Mouse (Mus musculus): ENCODE data around the gene Rhag. TPM values are rescaled to one million over a fixed set of nuclear protein-coding genes. Genes with fewer than 3 reads are reported as not detected.
A peak's percentile ranks its signal among the peaks of the same experiment; 100 is the strongest.

The Rhag gene
- total RNA-seq, 2 experiments from 2014 or later: not detected

DNA sequence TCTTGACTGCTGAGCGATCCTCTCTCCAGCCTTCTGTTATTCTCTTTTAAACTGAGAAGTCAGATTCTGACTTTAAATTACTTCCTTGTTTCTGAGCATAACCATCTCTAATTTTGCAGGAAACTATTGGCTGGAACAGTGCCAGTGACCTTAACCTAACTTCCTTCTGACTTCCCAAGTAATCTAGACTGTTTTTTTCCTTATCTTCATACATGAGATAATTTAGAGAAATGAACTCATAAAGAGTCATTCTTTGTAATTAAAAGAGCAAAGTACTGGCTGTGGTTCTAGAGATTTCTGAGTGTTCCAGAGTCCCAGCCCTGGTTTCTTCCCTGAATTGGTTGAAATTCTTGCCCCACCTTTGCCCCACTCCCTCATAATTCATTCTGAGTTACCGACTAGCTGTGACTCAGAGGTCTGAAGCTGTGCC lies 62.7 kb downstream of the Rhag start:
- DNase-seq (ENCODE audit: low spot score in 2 of 2): no peak

DNA sequence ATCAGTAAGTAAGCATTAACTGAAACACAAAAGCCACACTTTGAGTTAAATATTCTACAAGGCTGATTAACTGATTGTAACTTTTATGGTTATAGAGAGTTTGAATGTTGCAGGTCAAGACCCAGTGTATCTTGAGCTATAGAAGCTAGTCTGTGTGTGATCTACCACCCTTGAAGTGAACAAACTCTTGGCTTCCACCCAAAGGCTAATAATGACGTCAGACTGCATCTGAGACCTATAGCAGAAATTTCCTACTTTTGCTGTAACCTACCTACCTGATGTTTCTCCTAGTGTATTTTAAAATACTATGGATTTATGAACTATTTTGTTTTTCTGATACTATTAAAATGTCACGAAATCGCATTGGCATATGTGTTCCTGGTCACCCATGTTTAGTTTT lies 63.8 kb downstream of the Rhag start:
- DNase-seq (ENCODE audit: low spot score in 2 of 2): no peak

GRCm38 (mm10) chr17:40875568-40875967 lies 64.6 kb downstream of the Rhag start:
- no peak for DNase-seq (ENCODE audit: low spot score in 2 of 2)

- no peak for DNase-seq (ENCODE audit: low spot score in 2 of 2)
Observed at GRCm38 (mm10) chr17:40877741-40878140, 66.8 kb downstream of the Rhag start.

GRCm38 (mm10) chr17:40879528-40879923 lies 68.6 kb downstream of the Rhag start:
- DNase-seq (ENCODE audit: low spot score in 2 of 2): no peak

DNA sequence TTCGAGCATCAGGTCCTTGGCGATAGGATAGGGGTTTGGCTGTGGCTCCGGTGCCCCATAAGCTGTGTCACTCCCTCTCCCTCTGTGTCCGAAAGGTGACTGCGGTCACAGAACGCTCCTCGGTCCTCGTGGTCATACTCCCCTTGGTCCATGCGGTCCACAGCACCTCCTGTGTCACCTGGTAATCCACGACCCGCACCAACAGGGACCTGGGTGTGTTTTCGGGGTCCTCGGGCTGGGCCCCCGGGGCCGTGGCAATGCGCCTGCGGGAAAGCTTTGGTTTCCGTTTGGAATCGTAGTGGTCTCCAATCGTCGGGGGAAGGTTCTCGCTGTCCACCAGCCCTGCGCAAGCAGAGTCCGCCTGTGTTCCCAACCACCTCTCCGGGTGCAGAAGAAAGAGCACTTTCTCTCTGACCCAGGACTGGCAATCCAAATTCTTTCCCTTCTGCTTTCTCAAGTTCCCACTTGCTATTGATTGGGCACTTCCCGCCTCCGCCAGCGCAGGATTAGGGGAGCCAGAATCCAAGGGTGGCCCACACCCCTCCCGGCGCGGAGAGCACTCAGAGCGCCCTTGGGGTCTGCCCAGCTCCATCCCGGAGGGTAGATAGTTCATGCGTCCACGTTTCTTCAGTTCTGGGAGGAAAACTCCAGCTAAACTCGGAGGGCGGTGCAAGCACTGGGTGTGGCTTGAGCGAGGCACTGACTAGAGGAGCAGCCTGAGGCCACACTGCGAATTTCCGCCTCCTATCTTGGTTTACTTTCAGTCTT lies 69.2 kb downstream of the Rhag start, which contains the start of gene 9130008F23Rik:
Gene 9130008F23Rik, minus strand, starts transcription at position 636 of the 768 bp plus-strand sequence.
- peak; percentile 43 to 44 for DNase-seq (ENCODE audit: low spot score in 2 of 2)

DNA sequence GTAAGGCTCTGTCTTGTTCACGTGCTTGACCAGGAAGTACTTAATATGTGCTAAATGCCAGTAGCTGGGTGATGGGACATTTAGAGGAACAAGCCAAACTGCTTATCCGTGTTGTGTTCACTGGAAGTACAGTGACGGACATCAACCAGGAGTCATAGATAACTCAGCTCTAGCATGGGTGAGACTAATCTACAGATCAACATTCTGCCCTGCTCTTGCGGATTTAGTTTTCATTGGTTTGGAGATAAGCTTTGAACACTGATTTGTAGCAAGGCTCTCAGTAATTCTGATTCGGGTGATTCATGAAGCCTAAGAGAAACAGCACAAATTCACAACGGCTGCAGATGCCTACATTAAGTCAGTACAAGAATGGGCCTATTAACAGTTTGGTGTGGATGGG lies 71.2 kb downstream of the Rhag start:
- no peak for DNase-seq (ENCODE audit: low spot score in 2 of 2)

- no peak for DNase-seq (ENCODE audit: low spot score in 2 of 2)
Observed at GRCm38 (mm10) chr17:40885155-40885554, 74.2 kb downstream of the Rhag start.

DNA sequence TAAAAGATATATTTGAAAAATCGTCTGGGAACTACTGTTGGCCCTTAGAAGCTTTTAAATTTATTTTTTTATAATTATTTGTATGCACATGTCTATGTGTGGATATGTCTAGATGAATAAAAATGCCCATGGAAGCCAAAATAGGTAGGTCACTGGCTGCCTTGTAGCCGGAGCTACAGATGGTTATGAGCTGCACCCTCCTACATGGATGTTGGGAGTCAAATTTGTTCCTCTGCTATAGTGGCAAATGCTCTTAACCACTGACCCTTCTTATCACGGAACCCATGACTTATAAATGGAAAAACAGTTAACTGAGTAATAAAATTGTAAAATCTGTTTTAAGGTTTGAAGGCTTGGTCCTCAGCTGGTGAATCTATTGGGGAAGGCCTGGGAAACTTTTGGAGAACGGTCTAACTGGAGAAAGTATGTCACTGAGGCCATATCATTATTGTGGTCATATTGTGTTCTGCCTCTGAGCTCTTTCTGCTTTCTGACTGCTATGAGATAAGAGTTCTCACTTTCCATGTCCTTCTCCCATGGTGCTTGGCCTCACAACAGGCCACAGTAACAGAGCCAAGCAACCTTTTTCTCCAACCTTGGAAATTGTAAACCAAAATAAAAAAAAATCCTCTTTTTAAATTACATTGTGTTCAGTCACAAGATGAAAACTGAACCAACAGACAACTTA lies 77.1 kb downstream of the Rhag start:
- no peak for DNase-seq (ENCODE audit: low spot score in 2 of 2)

Other genes with a start within 250 kb of the Rhag start
- not detected for gene Esp6, start 249.6 kb upstream of the Rhag start, total RNA-seq (2021)
- not detected for gene Esp4, start 212.5 kb upstream of the Rhag start, total RNA-seq (2021)
- not detected for gene Esp3, start 179.1 kb upstream of the Rhag start, total RNA-seq (2021)
- not detected for gene Esp1, start 84.0 kb upstream of the Rhag start, total RNA-seq (2021)
- not detected for gene Crisp2, start 4.1 kb upstream of the Rhag start, total RNA-seq (2021)
- 1 to 10 TPM in 1 of 2 experiments, under 1 TPM in 1; 0.90 to 1.2 TPM for gene 9130008F23Rik, start 69.4 kb downstream of the Rhag start, total RNA-seq (2021)
- gene Glyatl3, start 103.2 kb downstream of the Rhag start, total RNA-seq (2021): not detected
- gene Mut, start 123.6 kb downstream of the Rhag start, total RNA-seq (2021): 100 to 1,000 TPM; 148 to 173 TPM
- gene Cenpq, start 123.9 kb downstream of the Rhag start, total RNA-seq (2021): 1 to 10 TPM; 5.9 to 8.1 TPM

Data from adrenal gland, adult 18-20 months (tissue).